Mouse (Mus musculus): Measurements from ENCODE around the gene Fam92a. TPM values are rescaled to one million over a fixed set of nuclear protein-coding genes. Genes with fewer than 3 reads are reported as not detected.
"Not testable (repeated sequence)": the region's sequence is repeated elsewhere in the genome, so short reads cannot be mapped to it uniquely, and the experiment has no call there.

The Fam92a gene
- 105 and 109 TPM in 2 replicates for polyA plus RNA-seq (2016; fragmentation: Nextera tagmentation; extraction: Ambion mirVana)

DNA sequence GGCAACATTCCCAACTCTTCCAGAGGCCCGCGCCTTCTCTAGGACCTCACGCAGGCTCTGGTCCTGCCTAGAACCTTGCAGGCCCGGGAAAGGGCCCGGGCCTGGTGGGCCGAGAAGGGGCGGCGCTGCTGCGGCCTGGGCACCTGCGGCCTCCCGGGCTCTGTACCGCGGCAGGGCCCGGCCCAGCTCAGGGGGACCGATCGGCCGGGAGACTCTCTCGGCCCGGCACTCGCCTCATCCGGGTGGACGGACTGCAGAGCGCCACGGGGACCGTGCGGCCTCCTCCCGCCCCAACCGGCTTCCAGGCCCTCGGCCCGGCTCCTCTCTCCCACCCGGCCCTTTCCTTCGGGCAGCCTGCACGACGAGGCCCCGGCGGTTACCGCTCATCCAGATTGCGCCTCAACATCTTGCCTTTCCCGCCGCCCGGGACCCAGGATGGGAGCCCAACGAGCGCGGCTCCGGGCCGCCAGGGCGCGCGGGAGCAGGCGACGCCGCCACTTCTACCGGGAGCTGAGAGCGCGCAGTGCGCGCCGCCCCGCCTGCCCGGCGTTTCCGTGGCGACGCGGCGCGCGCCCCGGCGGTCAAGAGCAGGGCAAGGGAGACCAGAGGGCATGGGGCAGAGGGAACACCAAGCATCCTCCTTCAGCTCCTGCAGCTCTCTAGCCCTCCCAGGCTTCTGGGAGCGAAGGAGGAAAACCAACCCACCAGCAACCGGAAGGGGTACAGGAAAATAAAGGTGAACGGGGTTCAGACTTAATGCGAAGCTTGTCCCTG is at the start of gene Fam92a:
Gene Fam92a, minus strand, starts transcription at position 698 of the 774 bp plus-strand sequence.
- Histone ChIP-seq H3K36me3 (peaks cover 10% of the 10 kb centered on the region), H3K9ac (replicated peaks) (peak within 1 kb of the TSS; percentile 90), H3K4me1 (peaks cover 9% of the 10 kb centered on the region), H3K4me3 (peak within 1 kb of the TSS; percentile 74), H3K27me3 (no peaks in the 10 kb centered on the region), H3K4me2 (replicated peaks) (peak within 1 kb of the TSS; percentile 70), H3K9me3 (no peaks in the 10 kb centered on the region), H3K27ac (replicated peaks) (peak within 1 kb of the TSS; percentile 92)
- ATAC-seq (ENCODE audit: low FRiP score, low read depth) = peak; percentile 94
- under 1% methylated on average over 70 of the region's 74 CpGs for WGBS

DNA sequence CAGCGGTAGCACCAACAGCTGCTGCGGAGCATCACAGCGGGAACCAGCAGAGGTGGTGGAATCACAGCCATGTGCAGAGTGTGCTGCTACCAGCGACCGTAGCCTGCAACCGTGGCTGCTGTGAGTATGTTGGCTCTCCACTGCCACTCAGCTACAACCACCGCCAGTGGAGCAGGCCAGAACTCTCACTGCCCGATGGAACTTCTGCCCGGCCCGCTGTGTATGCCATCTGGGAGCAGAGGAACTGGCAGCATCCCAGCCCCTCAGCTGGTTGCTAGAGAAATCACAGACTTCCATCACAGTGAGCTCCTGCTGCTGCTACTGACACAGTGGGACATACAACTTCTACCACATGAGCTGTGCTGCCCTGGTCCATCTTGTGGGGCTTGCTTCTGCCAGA is 7.2 kb upstream of the Fam92a start:
- Histone ChIP-seq H3K4me1 (no peaks in the 10 kb centered on the region), H3K9ac (replicated peaks) (no peak overlapping the region), H3K4me3 (no peak overlapping the region), H3K27me3 (no peaks in the 10 kb centered on the region), H3K9me3 (no peaks in the 10 kb centered on the region), H3K27ac (replicated peaks) (no peak overlapping the region), H3K36me3 (no peaks in the 10 kb centered on the region), H3K4me2 (replicated peaks) (no peak overlapping the region)
- no peak for ATAC-seq (ENCODE audit: low FRiP score, low read depth)
- WGBS = 90% methylated on average over 10 of the region's 10 CpGs

DNA sequence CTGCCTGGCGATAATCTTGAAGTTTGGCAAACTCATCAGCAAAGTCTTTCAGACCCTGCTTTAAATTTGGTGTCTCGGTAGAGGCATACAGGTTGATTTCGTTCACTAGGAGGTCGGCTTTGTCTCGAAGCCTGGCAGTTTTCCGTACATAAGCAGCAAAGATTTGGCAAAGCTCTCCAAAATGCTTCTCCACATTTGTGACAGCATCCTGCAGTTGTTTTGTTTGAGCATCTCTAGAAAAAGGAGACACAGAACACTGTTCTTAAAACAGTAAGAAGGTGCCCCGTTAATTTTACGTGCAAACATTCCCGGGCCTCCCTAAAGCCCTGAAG is 863 bp downstream of the Fam92a start:
- Histone ChIP-seq H3K27me3 (no peaks in the 10 kb centered on the region), H3K4me2 (replicated peaks) (peak overlapping the region; percentile 70), H3K27ac (replicated peaks) (peak overlapping the region; percentile 92), H3K4me3 (peak overlapping the region; percentile 74), H3K4me1 (peaks cover 9% of the 10 kb centered on the region), H3K9me3 (no peaks in the 10 kb centered on the region), H3K36me3 (peaks cover 16% of the 10 kb centered on the region), H3K9ac (replicated peaks) (peak overlapping the region; percentile 90)
- WGBS = 12% methylated on average over 9 of the region's 9 CpGs
- ATAC-seq (ENCODE audit: low FRiP score, low read depth) = no peak

DNA sequence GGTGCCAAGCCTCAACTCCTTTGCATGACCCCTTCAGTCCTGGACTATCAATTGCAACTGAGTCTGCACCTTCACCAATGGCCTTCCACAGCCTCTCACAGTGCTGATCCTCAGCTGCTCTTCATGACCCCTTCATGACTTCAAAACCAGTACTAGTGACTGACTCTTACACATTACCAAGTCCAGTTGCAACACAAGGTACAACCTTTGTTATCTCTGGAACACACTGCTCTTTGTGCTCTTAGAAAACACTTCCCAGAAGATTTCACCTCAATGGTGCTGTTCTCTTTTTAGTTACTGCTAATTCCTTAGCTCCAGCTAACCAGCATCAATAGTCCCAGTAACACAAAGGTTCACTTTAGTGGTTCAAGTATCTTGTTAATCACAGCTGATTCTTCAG is 24.2 kb downstream of the Fam92a start:
- H3K4me2 ChIP-seq (replicated peaks) = no peak overlapping the region
- H3K9ac ChIP-seq (replicated peaks) = no peak overlapping the region
- no peak overlapping the region for H3K4me3 ChIP-seq
- H3K27ac ChIP-seq (replicated peaks) = no peak overlapping the region
- H3K27me3 ChIP-seq = no peaks in the 10 kb centered on the region
- no peak for ATAC-seq (ENCODE audit: low FRiP score, low read depth)
- no peaks in the 10 kb centered on the region for H3K4me1 ChIP-seq
- peaks cover 19% of the 10 kb centered on the region; the same call in 1 of the 2 replicates for H3K9me3 ChIP-seq
- H3K36me3 ChIP-seq = peaks cover 31% of the 10 kb centered on the region

DNA sequence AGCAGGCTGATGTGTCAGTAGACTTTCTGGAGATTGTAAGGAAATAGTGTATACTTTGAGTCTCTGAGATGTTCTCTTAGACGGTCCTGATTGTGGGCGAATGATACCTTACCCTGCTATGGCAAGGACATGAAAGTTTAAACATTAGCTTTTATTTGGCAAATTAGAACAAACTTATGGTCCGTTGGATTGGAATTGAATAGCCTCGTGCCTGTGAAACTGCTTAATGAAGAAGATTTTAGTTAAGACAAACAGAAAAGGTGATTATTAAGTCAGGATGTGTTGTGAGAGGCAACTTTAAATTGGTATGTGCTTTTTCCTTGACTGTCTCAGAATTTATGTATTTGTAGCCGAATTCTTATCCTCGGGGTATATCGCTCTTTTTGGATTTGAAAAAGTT is 30.3 kb downstream of the Fam92a start:
- not testable (repeated sequence) for H3K4me2 ChIP-seq (replicated peaks); H3K36me3 ChIP-seq; H3K4me3 ChIP-seq

DNA sequence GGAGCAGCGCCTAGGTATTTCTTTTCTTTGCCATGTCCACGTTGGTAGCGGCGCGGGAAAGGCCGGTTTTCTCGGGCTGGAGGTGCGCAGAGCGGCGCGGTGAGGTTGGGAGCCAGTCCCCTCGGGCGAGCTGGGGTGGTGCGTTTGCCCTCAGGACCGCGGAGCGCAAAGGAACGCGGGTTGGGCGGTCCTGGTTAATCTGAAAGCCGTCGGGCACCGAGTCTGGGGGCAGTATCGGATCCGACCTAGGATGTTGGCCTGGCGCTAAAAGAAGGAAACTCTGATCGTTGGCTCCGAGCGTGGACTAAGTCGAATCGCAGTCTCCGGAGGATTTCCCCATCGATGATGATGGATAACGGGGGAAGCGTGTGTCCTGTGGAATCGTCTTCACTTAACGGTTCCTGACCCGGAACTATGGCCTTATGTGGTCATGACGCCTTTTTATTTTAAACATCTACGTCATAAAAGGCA is 31.2 kb downstream of the Fam92a start:
- not testable (repeated sequence) for H3K9me3 ChIP-seq; H3K36me3 ChIP-seq; H3K27me3 ChIP-seq; H3K9ac ChIP-seq (replicated peaks); H3K4me1 ChIP-seq; H3K27ac ChIP-seq (replicated peaks)
- peak overlapping the region; percentile 41 for H3K4me3 ChIP-seq
- ATAC-seq (ENCODE audit: low FRiP score, low read depth) = peak; percentile 91
- peak overlapping the region; percentile 45 for H3K4me2 ChIP-seq (replicated peaks)
- WGBS = 18% methylated on average over 20 of the region's 40 CpGs

More for the DNA sequence above, 30.3 kb downstream of the Fam92a start:
- not testable (repeated sequence) for H3K9me3 ChIP-seq; H3K4me1 ChIP-seq; H3K27me3 ChIP-seq; H3K27ac ChIP-seq (replicated peaks); H3K9ac ChIP-seq (replicated peaks); ATAC-seq (ENCODE audit: low FRiP score, low read depth)
- WGBS = 94% methylated on average over 7 of the region's 7 CpGs

DNA sequence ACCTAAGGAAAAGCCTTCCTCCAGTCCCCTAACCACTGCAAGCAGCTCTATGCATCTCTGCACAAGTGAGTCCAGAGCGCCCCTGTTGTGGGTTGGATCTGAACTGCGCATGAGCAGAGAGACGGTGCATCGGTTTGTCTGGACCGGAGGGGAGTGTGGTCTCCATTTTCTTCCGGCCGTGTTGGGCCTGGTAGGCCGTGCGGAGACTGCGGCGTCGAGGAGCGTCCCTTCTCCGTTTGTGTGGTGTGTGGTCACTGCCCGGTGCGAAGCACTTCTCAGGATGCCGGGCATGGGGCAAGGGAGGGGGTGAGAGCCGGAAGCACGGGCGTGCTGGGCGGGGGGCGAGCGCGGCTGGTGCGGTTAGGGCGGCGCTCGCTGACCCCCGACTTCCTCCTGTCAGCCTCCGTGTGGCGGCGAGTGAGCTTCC is 31.7 kb downstream of the Fam92a start, which contains the start of gene Rbm12b1:
Gene Rbm12b1, plus strand, starts transcription at position 124 of the 427 bp plus-strand sequence.
- H3K27ac ChIP-seq (replicated peaks) = peak within 1 kb of the TSS; percentile 68
- H3K36me3 ChIP-seq, H3K9me3 ChIP-seq, H3K4me1 ChIP-seq, H3K27me3 ChIP-seq: not testable (repeated sequence)
- peak within 1 kb of the TSS; percentile 45 for H3K4me2 ChIP-seq (replicated peaks)
- peak within 1 kb of the TSS; percentile 44 for H3K9ac ChIP-seq (replicated peaks)
- peak; percentile 99 for ATAC-seq (ENCODE audit: low FRiP score, low read depth)
- peak within 1 kb of the TSS; percentile 41 for H3K4me3 ChIP-seq
- under 1% methylated on average over 17 of the region's 32 CpGs for WGBS

Other genes with a start within 250 kb of the Fam92a start
- gene Gm10604, start 190.8 kb downstream of the Fam92a start, polyA plus RNA-seq (2016; fragmentation: Nextera tagmentation; extraction: Ambion mirVana) = 0.75 and 0.78 TPM in 2 replicates
- gene Rbm12b2, start 82.6 kb downstream of the Fam92a start, polyA plus RNA-seq (2016; fragmentation: Nextera tagmentation; extraction: Ambion mirVana) = 22.4 and 23.5 TPM in 2 replicates
- gene Rbm12b1, start 31.8 kb downstream of the Fam92a start, polyA plus RNA-seq (2016; fragmentation: Nextera tagmentation; extraction: Ambion mirVana) = 8.7 and 11.2 TPM in 2 replicates